Mouse (Mus musculus) T-cell, adult 2 months (primary cell): ENCODE measurements around the gene Olfr130.

ENCODE experiments used
- DNase-seq: peaks from one replicate; pipeline ENCODE4 v3.0.0; 2022; ENCODE audit warnings: low spot score

Gene Olfr130

GRCm38 (mm10) chr17:38063621-38064020 is at the start of gene Olfr130:
TSS of gene Olfr130 (plus strand) at chr17:38063921.
- DNase-seq, result no peak

DNA sequence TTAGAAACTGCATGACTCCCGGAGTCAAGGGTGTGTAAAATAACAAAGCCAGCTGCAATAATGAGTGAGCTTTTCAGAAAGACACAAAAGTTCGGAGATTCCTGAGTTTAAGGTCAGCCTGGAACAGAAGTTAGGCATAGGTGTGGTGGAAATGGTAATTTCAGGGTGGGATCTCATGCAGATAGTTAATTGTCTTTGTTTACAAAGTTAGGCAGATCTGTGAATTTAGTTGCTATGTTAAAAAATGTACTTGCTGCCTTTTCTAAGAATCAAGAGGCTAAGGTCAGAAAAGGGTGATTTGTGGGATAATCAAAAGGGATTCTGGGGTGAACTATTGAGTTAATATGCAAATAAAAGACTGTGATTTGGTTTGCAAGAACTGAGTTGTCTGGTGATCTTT is 47.4 kb upstream of the Olfr130 start:
- no peak for DNase-seq

DNA sequence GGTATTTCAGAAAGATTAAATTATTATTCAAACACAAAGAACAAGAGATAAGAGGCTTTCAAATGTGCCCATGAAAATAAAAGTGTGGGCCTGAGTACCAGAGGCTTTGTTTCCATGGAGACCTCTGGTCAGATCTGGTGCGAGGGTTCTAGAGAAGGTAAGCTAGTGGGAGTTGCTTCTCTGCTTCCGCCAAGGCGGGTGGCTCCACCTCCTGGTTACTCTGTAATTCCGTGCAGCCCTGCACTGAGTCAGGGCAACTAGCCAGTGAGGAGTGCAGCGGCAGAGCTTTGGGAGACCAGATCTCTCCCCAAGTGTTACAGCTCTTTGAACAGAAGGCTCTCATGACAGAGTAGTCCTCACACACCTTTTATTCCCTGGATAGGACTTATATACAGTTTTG is 37.4 kb upstream of the Olfr130 start:
- no peak for DNase-seq

DNA sequence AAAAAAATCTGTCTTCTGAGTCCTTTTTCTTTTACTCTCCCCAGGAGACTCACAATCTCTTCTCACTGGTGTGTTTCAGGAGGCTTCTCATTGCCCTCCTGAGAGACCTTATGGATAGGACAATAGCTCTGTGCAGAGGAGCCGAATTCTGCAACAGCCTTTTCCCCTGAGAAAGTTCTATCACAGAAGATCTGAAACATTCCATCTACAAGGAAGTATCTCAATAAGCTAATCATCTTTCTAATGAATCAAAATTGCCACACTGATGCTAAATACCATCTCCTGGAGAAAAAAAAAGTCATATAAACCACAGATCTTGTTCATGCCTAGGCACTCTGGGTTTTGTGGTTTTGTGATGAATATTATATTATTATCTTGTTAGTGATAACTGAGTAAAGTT is 3.7 kb upstream of the Olfr130 start, which contains the start of gene Olfr129:
Olfr129 (minus strand) TSS at position 101 of the 400 bp plus-strand sequence.
- no peak for DNase-seq

- DNase-seq, result no peak
These were observed 18.6 kb downstream of the Olfr130 start for GRCm38 (mm10) chr17:38082364-38082763.

- DNase-seq, result no peak
These were observed 24.9 kb downstream of the Olfr130 start, which contains the start of gene Olfr131 for GRCm38 (mm10) chr17:38088593-38088992. TSS of gene Olfr131 (minus strand) at chr17:38088693.
